Mouse (Mus musculus): ENCODE results near the gene Slc16a14.
A peak's percentile ranks its signal among the peaks of the same experiment; 100 is the strongest.
"Not testable (repeated sequence)": the region's sequence is repeated elsewhere in the genome, so short reads cannot be mapped to it uniquely, and the experiment has no call there.

Gene Slc16a14

DNA sequence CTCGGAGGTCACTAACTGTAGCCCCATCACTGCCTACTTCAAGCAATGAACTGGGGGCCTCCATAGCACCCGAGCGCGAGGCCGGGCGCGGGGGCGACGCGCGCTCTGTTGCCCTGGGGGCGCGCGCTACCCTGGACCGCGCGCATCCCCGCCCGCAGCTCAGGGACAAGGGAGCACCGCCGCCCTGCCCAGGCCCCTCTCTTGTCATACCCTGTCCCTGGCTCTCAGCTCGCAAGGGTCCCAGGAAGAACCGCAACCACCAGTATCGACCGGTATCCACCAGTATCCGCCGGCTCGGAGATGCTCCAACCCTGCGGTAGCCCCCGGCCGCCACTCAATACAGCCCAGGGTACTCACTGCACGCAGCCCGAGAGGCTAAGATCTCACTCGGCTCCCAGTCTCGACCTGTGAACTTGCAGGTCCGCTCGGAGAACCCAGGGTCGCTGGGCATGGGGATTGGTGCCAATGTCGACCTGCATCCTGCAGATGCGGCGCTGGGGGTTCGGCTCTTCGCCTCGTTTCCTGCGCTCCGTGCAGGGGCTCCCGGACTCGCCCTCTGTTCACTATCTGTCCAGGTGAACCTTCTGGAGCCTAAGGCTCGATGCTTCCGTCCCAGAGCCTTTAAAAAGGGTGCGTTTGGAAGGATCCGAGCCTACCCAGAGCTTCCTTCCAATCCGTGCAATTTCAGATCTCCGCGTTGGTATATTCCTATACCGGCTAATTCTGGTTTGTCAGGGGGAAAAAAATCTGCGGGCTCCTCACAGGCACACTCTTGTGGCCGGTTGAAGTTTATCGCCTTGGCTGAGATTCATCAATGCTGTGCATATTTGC is at the start of gene Slc16a14:
Gene Slc16a14, minus strand, starts transcription at position 632 of the 831 bp plus-strand sequence.
- DNase-seq (ENCODE audit: low read depth, low spot score), result no peak

DNA sequence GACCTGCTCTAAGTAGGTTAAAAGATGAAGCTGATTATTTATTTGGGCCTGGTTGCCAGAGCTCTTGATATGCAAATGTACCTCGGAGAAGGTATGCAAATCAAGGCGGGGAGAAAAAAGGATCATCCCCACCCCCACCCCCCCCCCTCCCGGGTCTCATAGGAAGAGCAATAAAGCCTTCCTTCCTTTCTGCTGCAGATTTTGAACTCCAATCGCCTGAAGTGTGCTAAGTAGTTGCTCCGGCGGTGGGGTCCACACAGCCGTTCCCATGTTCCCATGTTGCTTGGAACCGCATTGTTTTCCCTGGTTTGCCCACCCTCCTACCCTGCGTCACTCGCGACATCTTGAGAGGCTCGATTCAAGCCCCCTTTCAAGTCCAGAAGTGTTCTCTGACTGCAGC is 26.8 kb upstream of the Slc16a14 start:
- not testable (repeated sequence) for DNase-seq (ENCODE audit: low read depth, low spot score)

DNA sequence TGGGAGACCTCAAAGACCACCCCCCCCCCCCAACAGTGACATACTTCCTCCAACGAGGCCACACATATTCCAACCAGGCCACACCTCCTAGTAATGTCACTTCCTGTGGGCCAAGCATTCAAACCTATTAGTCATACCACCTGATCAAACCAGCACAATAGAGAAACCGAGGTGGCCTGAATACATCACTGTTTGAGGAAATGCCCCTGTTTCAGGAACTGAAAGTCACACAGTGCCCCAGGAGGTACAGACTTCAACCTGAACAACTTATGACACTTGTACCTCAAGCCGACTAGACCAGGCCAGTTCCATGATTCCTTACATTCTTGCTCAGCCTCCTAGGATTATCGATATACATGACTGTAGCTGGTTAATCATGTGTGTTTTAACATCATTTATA is 22.8 kb upstream of the Slc16a14 start:
- DNase-seq (ENCODE audit: low read depth, low spot score), result not testable (repeated sequence)

DNA sequence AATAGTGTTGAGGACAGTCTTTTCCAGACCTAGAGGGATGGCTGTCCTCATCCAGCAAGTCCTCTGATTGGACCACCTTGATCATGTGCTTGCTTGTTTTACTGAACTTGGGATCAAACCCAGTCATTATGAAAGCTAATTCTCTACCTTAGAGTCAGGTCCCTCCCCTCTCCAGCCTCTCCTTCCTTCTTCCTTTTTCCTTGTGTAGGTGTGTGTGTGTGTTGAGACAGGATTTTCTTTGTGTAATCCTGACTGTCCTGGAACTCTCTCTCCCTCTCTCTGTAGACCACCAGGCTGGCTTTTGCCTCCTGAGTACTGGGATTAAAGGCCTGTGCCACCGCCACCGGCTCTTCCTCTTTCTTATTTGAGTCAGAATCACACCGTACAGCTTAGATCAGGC is 21.8 kb upstream of the Slc16a14 start:
- DNase-seq (ENCODE audit: low read depth, low spot score), result not testable (repeated sequence)

DNA sequence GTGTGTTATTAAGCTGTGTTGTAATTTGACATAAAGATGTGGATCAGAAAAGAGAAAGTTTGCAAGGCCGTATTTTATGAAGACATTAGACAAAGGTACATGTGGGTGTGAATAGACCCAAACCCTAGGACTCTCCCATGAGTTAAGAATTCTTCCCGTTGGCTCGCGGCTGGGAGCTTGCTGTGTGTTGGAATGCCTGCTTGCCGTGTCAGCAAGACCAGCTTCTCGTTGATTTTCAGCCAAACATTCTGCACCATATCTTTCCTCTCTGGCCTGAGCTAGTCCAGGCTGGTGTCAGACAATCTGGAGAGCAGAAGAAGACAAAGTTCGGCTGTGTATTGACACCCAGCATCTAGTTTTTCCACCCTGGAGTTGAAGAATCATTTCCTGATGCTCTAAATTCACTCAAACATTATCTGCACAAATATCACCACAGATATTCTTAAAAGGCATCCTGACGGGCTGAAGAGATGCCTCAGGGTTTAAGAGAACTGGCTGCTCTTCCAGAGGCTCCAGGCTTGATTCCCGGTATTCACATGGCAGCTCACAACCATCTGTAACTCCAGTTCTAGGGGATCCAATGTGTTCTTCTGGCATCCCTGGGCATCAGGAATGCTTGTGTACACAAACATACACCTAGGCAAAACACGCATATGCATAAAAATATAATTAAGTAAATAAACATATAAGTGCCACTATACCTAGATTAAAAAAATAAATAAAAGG is 17.7 kb upstream of the Slc16a14 start:
- DNase-seq (ENCODE audit: low read depth, low spot score), result no peak

DNA sequence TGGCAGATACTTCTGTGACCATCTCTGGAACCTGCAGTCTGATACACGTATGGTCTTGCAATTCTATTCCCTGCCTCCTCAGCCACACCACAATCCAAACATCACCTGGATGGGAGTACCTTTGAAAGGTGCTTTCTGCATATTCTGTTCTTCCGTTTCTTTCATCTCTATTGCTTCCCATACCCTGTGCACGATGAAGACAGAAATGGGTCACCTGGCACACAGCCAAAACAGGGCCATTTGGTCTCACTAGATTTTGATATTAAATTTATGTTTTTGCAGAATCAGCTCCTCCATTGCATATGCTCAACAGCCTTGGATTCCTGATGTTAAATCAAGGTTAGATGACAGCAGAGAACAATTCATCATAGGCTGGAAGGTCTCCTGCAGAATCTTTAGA is 16.6 kb upstream of the Slc16a14 start:
- no peak for DNase-seq (ENCODE audit: low read depth, low spot score)

DNA sequence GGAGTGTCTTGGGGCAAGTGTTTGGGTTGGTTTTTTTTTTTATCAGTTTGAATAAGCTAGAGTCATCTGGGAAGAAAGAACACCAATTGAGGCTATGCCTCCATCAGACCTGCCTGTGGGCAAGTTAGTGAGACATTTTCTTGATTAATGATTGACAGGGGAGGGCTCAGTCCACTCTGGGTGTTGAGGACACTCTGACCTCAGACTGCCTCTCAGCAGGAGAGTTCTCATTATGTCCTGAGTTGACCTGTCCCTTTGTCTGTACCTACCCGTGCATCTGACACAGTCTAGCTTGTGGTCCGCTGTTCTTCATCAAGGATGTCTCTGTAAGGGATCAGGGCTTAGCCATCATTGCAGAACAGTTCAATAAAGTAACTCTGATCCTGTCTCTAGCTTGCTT is 12.5 kb upstream of the Slc16a14 start:
- DNase-seq (ENCODE audit: low read depth, low spot score), result no peak

GRCm38 (mm10) chr1:84945950-84946349 is 11.0 kb upstream of the Slc16a14 start:
- no peak for DNase-seq (ENCODE audit: low read depth, low spot score)

DNA sequence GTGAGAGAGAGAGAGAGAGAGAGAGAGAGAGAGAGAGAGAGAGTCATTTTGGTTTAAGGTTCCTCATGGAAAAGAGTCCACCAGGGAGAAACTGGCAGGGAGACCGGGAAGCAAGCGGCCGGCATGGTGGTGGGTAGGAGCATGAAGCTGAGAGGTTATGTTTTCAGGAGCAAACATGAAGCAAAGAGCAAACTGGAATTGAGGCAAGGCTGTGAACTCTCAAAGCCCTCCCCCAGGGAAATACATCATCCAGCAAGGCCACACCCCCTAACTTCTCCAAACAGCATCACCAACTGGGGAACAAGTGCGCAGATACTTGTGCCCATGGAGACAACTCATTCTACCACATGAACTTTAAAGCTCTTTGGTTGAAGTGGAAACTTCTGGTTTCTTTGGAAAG is 8.6 kb upstream of the Slc16a14 start:
- DNase-seq (ENCODE audit: low read depth, low spot score), result no peak

DNA sequence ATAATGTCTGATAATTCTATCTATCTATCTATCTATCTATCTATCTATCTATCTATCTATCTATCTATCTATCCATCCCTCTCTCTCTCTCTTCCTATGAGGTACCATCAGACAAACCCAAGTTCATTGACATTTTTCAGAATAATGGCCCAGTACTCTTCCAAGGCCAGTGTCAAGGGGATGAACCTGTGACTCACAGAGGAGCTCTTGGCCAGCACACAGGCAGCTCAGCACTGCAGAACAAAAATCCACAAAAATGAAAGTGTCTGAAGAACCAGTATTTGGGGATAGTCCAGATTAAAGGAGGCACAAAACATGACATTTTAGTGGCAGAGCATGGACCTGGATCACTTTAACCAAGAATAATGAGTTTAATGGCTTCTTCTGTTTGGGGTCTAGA is 7.7 kb upstream of the Slc16a14 start:
- DNase-seq (ENCODE audit: low read depth, low spot score), result no peak

DNA sequence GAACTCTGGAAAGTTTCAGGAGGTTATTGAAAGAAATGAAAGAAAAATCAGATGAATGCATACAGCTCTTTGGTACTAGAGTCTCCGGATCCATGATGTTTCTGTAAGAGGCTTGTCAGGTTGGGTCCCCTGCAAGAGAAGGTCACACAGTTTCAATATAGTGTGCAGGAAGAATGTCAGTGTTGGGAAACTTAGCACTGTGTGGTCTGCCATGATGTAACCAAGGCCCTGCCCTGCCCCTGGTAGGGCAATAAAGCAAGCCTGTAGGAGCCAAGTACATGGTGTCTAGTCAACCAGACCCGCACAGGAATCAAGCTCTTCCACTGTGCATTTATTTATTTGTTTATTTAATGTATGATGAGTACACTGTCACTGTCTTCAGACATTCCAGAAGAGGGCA is 5.4 kb upstream of the Slc16a14 start:
- DNase-seq (ENCODE audit: low read depth, low spot score), result no peak

DNA sequence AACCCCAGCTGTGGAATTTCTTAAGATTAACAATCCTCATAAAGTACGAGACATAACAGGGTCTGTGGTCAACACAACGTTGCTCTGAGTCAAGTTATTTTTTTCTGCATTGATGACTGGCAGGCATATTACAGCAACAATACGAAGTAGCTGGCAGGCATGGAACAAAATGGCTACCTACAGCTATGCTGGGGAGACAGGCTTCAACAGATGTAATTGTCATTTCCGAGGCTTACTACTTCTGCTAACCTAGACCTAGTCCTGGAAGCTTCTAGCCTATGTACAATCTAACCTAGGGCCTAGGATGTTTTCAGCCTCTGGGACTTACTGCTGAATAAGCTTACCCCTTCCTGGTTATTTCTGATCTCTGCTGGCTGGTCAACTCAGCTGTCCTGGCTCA is 4.5 kb upstream of the Slc16a14 start:
- no peak for DNase-seq (ENCODE audit: low read depth, low spot score)

GRCm38 (mm10) chr1:84936716-84937510 is 2.0 kb upstream of the Slc16a14 start:
- no peak for DNase-seq (ENCODE audit: low read depth, low spot score)

DNA sequence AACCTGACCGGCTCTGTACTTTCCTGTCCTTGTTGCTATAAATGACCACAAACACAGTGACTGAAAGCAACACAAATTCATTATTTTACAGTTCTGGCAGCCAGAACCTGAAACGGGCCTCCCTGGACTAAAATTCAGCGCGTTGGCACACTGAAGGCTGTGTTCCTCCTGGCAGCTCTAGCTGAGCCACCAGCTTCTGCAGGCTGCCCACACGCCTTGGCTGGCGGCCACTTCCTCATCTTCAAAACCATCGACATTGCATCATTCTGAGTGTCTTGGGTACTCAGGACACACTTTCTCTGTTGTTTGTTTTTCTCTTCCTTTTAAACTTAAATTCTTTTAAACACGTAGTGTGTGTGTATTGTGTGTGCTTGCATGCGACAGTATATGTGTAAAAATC is 734 bp upstream of the Slc16a14 start:
- DNase-seq (ENCODE audit: low read depth, low spot score), result no peak

DNA sequence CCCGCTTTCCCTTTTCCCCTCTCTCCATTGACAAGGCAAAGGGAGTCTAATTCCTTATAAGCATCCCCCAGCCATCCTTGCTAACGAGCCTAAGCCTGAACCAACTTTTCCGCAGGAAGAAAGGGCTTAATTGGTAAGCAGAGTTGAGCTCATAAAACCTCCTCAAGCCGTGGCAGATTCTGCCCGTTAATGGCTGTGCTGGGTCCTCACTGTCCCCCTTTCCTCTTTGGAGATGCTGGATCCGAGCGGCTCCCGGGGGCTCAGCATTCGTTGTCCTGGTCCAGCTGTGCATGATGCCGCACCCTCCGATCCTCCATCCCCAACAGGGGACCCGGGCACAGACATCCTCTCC is 807 bp downstream of the Slc16a14 start:
- DNase-seq (ENCODE audit: low read depth, low spot score), result no peak

DNA sequence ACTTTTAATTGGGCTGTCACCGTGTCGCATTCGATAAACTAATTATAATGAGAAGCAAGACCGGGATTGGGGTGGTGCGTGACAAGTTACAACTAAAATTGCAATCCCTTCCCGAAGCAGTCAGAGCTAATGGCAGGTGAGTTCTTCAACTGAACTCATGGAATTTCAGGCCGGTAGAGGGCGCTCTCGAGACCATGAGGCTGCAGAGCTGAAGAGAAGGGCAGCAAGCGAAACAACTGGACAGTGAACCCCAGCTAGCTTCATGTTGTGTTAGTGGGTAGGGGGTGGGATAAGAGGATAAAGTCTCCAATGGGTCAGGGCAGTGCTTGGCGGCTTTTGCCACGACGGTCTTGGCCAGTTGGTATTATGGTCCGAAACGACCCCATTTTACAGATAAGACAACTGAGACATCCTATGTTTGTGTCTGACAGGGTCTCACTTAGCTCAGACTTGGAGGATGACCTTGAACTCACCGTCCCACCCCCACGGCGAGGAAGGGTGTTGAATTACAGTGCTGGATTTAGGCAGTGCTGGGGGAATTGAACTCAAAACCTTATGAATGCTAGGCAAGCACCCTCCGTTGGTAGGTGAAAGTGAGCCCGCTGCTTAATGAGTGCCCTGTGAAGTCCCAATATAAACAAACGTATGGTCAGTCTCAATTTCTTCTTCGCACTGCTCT is 1.3 kb downstream of the Slc16a14 start:
- DNase-seq (ENCODE audit: low read depth, low spot score), result peak; percentile 38

DNA sequence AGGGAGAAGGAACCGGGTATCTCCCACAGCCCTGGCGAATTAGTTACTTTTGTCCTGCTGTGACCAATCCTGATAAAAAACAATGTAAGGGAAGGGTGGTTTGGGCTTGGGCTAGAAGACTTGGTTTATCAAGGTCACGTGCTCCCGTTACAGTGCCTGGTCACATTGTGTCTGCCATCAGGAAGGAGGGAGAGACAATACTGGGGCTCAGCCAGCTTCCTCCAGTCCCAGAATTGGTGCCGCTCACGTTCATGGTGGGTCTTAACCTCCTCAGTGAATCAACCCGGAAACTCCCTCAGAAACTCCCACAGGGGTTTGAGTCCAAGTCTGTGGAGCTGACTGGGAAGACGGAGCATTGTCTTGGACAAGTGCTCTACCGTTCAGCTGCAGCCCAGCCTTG is 9.3 kb downstream of the Slc16a14 start:
- DNase-seq (ENCODE audit: low read depth, low spot score), result no peak

- DNase-seq (ENCODE audit: low read depth, low spot score), result no peak
These were observed 10.8 kb downstream of the Slc16a14 start for GRCm38 (mm10) chr1:84924134-84924533.

DNA sequence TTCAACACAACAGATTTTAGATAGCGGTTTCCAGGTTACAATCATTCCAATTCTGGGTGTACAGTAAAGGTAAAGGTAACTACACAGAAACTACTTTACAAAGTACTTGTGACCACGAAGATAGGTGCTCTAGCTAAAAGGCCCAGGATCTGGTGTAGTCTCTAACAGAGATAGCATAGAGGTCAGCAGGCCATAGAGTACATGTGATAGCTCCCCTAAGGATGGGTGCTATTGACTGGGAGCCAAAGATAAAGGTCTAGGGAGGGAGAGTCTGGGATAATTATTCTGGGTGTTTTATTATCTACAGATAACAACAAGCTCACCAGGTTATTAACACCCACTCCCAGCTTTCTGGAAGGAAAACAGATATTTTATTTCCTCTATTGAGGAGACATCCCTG is 11.5 kb downstream of the Slc16a14 start:
- DNase-seq (ENCODE audit: low read depth, low spot score), result no peak

GRCm38 (mm10) chr1:84918865-84919264 is 16.1 kb downstream of the Slc16a14 start:
- DNase-seq (ENCODE audit: low read depth, low spot score), result no peak

DNA sequence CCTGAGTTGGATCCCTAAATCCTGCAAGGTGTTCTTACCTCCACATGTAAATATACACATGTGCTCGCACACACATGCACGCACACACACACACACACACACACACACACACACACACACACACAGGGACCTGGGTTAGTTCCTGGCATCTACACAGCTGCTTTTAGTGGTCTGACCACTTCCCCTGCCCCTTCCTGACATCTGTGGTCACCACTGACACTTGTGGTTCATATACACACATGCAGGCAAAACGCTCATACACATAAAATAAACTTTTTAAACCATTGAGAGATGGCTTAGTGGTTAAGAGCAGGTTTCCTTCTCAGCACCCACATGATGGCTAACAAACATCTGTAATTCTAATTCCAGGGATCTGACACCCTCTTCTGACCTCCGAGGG is 19.9 kb downstream of the Slc16a14 start:
- no peak for DNase-seq (ENCODE audit: low read depth, low spot score)

GRCm38 (mm10) chr1:84912571-84912970 is 22.4 kb downstream of the Slc16a14 start:
- no peak for DNase-seq (ENCODE audit: low read depth, low spot score)
